Mouse (Mus musculus) heart, embryonic 15.5 days (tissue): ENCODE measurements around the gene Bach2. TPM values are rescaled to one million over a fixed set of nuclear protein-coding genes. Genes with fewer than 3 reads are reported as not detected.

Source experiments
- ATAC-seq: fragments of 200-750 bp; cut with Nextera tagmentation; replicated peaks from 2 replicates; pipeline ENCODE4 v1.8.0; 2017; ENCODE audit warnings: low read depth, moderate TSS enrichment; ENCODE audit not compliant: insufficient number of reproducible peaks, insufficient read depth, low FRiP score
- H3K27ac ChIP-seq: fragments of 300-500 bp; sonication (generic); 2 replicates; pipeline ENCODE4 v1.5.1; 2015; ENCODE audit warnings: mild to moderate bottlenecking, inconsistent platforms
- H3K27me3 ChIP-seq: fragments of 300-500 bp; sonication (generic); 2 replicates; pipeline ENCODE4 v1.6.1; 2015; ENCODE audit warnings: inconsistent platforms
- H3K36me3 ChIP-seq: fragments of 300-500 bp; sonication (generic); 2 replicates; pipeline ENCODE4 v1.6.1; 2015; ENCODE audit warnings: mild to moderate bottlenecking, inconsistent platforms
- H3K4me1 ChIP-seq: fragments of 300-500 bp; sonication (generic); replicated peaks from 2 replicates; pipeline ENCODE4 v1.6.1; 2015; ENCODE audit warnings: inconsistent platforms
- H3K4me2 ChIP-seq: fragments of 300-500 bp; sonication (generic); 2 replicates; pipeline ENCODE4 v1.6.1; 2015; ENCODE audit warnings: inconsistent platforms, mild to moderate bottlenecking, moderate library complexity
- H3K4me3 ChIP-seq: fragments of 300-500 bp; sonication (generic); 2 replicates; pipeline ENCODE4 v1.5.1; 2015; ENCODE audit warnings: mild to moderate bottlenecking, inconsistent platforms
- H3K9ac ChIP-seq: fragments of 300-500 bp; sonication (generic); 2 replicates; pipeline ENCODE4 v1.6.1; 2015; ENCODE audit warnings: mild to moderate bottlenecking, inconsistent platforms
- H3K9me3 ChIP-seq: fragments of 300-500 bp; sonication (generic); replicated peaks from 2 replicates; pipeline ENCODE4 v1.6.1; 2016; ENCODE audit warnings: inconsistent platforms
- WGBS: fragments of 180-500 bp; shearing (Covaris S2); methylation state at CpG from one replicate; pipeline ENCODE4 v1.1.7; 2015; ENCODE audit warnings: mixed read lengths; 5-methylcytosine and 5-hydroxymethylcytosine counted together
- polyA plus RNA-seq: library from polyadenylated mRNA; unstranded; fragments of >200 nt; fragmentation: Nextera tagmentation; extraction: Ambion mirVana; gene quantifications from 2 replicates; pipeline ENCODE4 v1.2.1, GENCODE M21; 2015

Bach2 gene
- polyA plus RNA-seq, 1 experiment from 2014 or later, result 5.0 TPM

GRCm38 (mm10) chr4:32544821-32545545 is 306.4 kb downstream of the Bach2 start:
- Histone ChIP-seq H3K4me1 (no peaks in the 10 kb centered on the region), H3K4me3 (no peak overlapping the region), H3K9ac (no peak overlapping the region), H3K9me3 (no peaks in the 10 kb centered on the region), H3K27ac (no peak overlapping the region), H3K36me3 (no peaks in the 10 kb centered on the region), H3K27me3 (no peaks in the 10 kb centered on the region), H3K4me2 (no peak overlapping the region)
- WGBS, result 78% methylated on average over 14 of the region's 14 CpGs
- no peak for ATAC-seq

GRCm38 (mm10) chr4:32545548-32545947 is 306.9 kb downstream of the Bach2 start:
- Histone ChIP-seq H3K4me3 (no peak overlapping the region), H3K4me2 (no peak overlapping the region), H3K27me3 (no peaks in the 10 kb centered on the region), H3K9ac (no peak overlapping the region), H3K27ac (no peak overlapping the region), H3K4me1 (no peaks in the 10 kb centered on the region), H3K9me3 (no peaks in the 10 kb centered on the region), H3K36me3 (no peaks in the 10 kb centered on the region)
- ATAC-seq, result no peak
- 77% methylated on average over 4 of the region's 4 CpGs for WGBS

GRCm38 (mm10) chr4:32549150-32549549 is 310.5 kb downstream of the Bach2 start:
- Histone ChIP-seq H3K4me3 (no peak overlapping the region), H3K27ac (no peak overlapping the region), H3K36me3 (no peaks in the 10 kb centered on the region), H3K9me3 (no peaks in the 10 kb centered on the region), H3K9ac (no peak overlapping the region), H3K4me1 (no peaks in the 10 kb centered on the region), H3K4me2 (no peak overlapping the region), H3K27me3 (no peaks in the 10 kb centered on the region)
- ATAC-seq, result no peak
- 44% methylated on average over 1 of the region's 1 CpGs for WGBS

- Histone ChIP-seq H3K4me3 (no peak overlapping the region), H3K27ac (no peak overlapping the region), H3K4me2 (no peak overlapping the region), H3K9me3 (no peaks in the 10 kb centered on the region), H3K36me3 (no peaks in the 10 kb centered on the region), H3K27me3 (no peaks in the 10 kb centered on the region), H3K9ac (no peak overlapping the region), H3K4me1 (no peaks in the 10 kb centered on the region)
- ATAC-seq, result no peak
- WGBS, result 56% methylated on average over 4 of the region's 4 CpGs
Measured at GRCm38 (mm10) chr4:32551337-32551736, 312.7 kb downstream of the Bach2 start.

- 0 out of 2 replicates have a peak, but pooled peaks cover under 1% of the 10 kb centered on the region for H3K4me1 ChIP-seq
- H3K36me3 ChIP-seq, result no peaks in the 10 kb centered on the region
- no peak overlapping the region for H3K9ac ChIP-seq
- H3K27ac ChIP-seq, result no peak overlapping the region
- WGBS, result 82% methylated on average over 7 of the region's 7 CpGs
- no peak overlapping the region for H3K4me2 ChIP-seq
- no peaks in the 10 kb centered on the region for H3K27me3 ChIP-seq
- no peaks in the 10 kb centered on the region for H3K9me3 ChIP-seq
- no peak overlapping the region for H3K4me3 ChIP-seq
- ATAC-seq, result no peak
Measured at GRCm38 (mm10) chr4:32555506-32555905, 316.9 kb downstream of the Bach2 start.

GRCm38 (mm10) chr4:32560246-32560645 is 321.6 kb downstream of the Bach2 start:
- Histone ChIP-seq H3K27ac (no peak overlapping the region), H3K4me3 (no peak overlapping the region), H3K4me1 (peaks cover 13% of the 10 kb centered on the region), H3K36me3 (no peaks in the 10 kb centered on the region), H3K9ac (no peak overlapping the region), H3K9me3 (no peaks in the 10 kb centered on the region), H3K27me3 (no peaks in the 10 kb centered on the region), H3K4me2 (no peak overlapping the region)
- ATAC-seq, result no peak
- 42% methylated on average over 6 of the region's 6 CpGs for WGBS

- Histone ChIP-seq H3K9me3 (no peaks in the 10 kb centered on the region), H3K27ac (0 out of 2 replicates have a peak overlapping the region, but pooled peaks have one; percentile 49), H3K36me3 (no peaks in the 10 kb centered on the region), H3K4me1 (peaks cover 13% of the 10 kb centered on the region), H3K4me2 (0 out of 2 replicates have a peak overlapping the region, but pooled peaks have one; percentile 13), H3K4me3 (no peak overlapping the region), H3K9ac (no peak overlapping the region), H3K27me3 (no peaks in the 10 kb centered on the region)
- no peak for ATAC-seq
- 49% methylated on average over 8 of the region's 8 CpGs for WGBS
Measured at GRCm38 (mm10) chr4:32560724-32561554, 322.3 kb downstream of the Bach2 start.

- 0 out of 2 replicates have a peak overlapping the region, but pooled peaks have one; percentile 13 for H3K4me2 ChIP-seq
- no peak for ATAC-seq
- H3K27ac ChIP-seq, result peak overlapping the region; percentile 49; the same call in 1 of the 2 replicates
- H3K4me3 ChIP-seq, result no peak overlapping the region
- no peaks in the 10 kb centered on the region for H3K27me3 ChIP-seq
- H3K9me3 ChIP-seq, result no peaks in the 10 kb centered on the region
- no peaks in the 10 kb centered on the region for H3K36me3 ChIP-seq
- 47% methylated on average over 12 of the region's 12 CpGs for WGBS
- peaks cover 13% of the 10 kb centered on the region for H3K4me1 ChIP-seq
- H3K9ac ChIP-seq, result no peak overlapping the region
Measured at GRCm38 (mm10) chr4:32561555-32562095, 323.0 kb downstream of the Bach2 start.

- Histone ChIP-seq H3K4me3 (no peak overlapping the region), H3K4me1 (peaks cover 13% of the 10 kb centered on the region), H3K4me2 (no peak overlapping the region), H3K27ac (no peak overlapping the region), H3K36me3 (no peaks in the 10 kb centered on the region), H3K9ac (no peak overlapping the region), H3K27me3 (no peaks in the 10 kb centered on the region), H3K9me3 (no peaks in the 10 kb centered on the region)
- ATAC-seq, result no peak
- 92% methylated on average over 35 of the region's 35 CpGs for WGBS
Measured at GRCm38 (mm10) chr4:32562319-32563115, 323.9 kb downstream of the Bach2 start.

- H3K36me3 ChIP-seq, result no peaks in the 10 kb centered on the region
- no peak overlapping the region for H3K9ac ChIP-seq
- no peak overlapping the region for H3K4me3 ChIP-seq
- 81% methylated on average over 7 of the region's 7 CpGs for WGBS
- no peak for ATAC-seq
- H3K27ac ChIP-seq, result no peak overlapping the region
- no peak overlapping the region for H3K4me2 ChIP-seq
- H3K9me3 ChIP-seq, result no peaks in the 10 kb centered on the region
- H3K4me1 ChIP-seq, result peaks cover 13% of the 10 kb centered on the region
- H3K27me3 ChIP-seq, result no peaks in the 10 kb centered on the region
Measured at GRCm38 (mm10) chr4:32564416-32564815, 325.8 kb downstream of the Bach2 start.

- Histone ChIP-seq H3K4me1 (peaks cover 13% of the 10 kb centered on the region), H3K4me3 (no peak overlapping the region), H3K9ac (no peak overlapping the region), H3K4me2 (no peak overlapping the region), H3K9me3 (no peaks in the 10 kb centered on the region), H3K27me3 (no peaks in the 10 kb centered on the region), H3K27ac (no peak overlapping the region), H3K36me3 (no peaks in the 10 kb centered on the region)
- ATAC-seq, result no peak
- WGBS, result 75% methylated on average over 8 of the region's 8 CpGs
Measured at GRCm38 (mm10) chr4:32564918-32565317, 326.3 kb downstream of the Bach2 start.
